Mouse (Mus musculus): Measurements from ENCODE around the gene Pafah1b3. TPM values are rescaled to one million over a fixed set of nuclear protein-coding genes. Genes with fewer than 3 reads are reported as not detected.

The Pafah1b3 gene
- polyA plus RNA-seq, 1 experiment from 2014 or later: 571 TPM

GRCm38 (mm10) chr7:25322058-25322484, 24.3 kb upstream of the Pafah1b3 start:
- no peak overlapping the region for H3K9ac ChIP-seq (ENCODE audit: low read depth, low read length)
- ATAC-seq: no peak
- no peaks in the 10 kb centered on the region for H3K27me3 ChIP-seq (replicated peaks; ENCODE audit: control insufficient read depth, insufficient read depth, low read length)
- H3K27ac ChIP-seq (ENCODE audit: low read depth, low read length): 0 out of 2 replicates have a peak overlapping the region, but pooled peaks have one; percentile 8
- no peak overlapping the region for H3K4me3 ChIP-seq (ENCODE audit: low read length)
- no peaks in the 10 kb centered on the region for H3K9me3 ChIP-seq (ENCODE audit: control insufficient read depth, low read length)
- 0 out of 2 replicates have a peak overlapping the region, but pooled peaks have one; percentile 18 for H3K4me2 ChIP-seq (ENCODE audit: low read length)
- H3K36me3 ChIP-seq (ENCODE audit: control insufficient read depth, insufficient read depth, low read length): 0 out of 2 replicates have a peak, but pooled peaks cover 2% of the 10 kb centered on the region
- 8% methylated on average over 6 of the region's 6 CpGs for WGBS
- peaks cover 14% of the 10 kb centered on the region for H3K4me1 ChIP-seq (ENCODE audit: control insufficient read depth, insufficient read depth, low read depth, low read length)

- no peaks in the 10 kb centered on the region for H3K9me3 ChIP-seq (ENCODE audit: control insufficient read depth, low read length)
- WGBS: 12% methylated on average over 21 of the region's 21 CpGs
- peaks cover 26% of the 10 kb centered on the region for H3K4me1 ChIP-seq (ENCODE audit: control insufficient read depth, insufficient read depth, low read depth, low read length)
- peak overlapping the region; percentile 89 for H3K9ac ChIP-seq (ENCODE audit: low read depth, low read length)
- no peaks in the 10 kb centered on the region for H3K36me3 ChIP-seq (ENCODE audit: control insufficient read depth, insufficient read depth, low read length)
- H3K27ac ChIP-seq (ENCODE audit: low read depth, low read length): peak overlapping the region; percentile 88
- no peak for ATAC-seq
- H3K27me3 ChIP-seq (replicated peaks; ENCODE audit: control insufficient read depth, insufficient read depth, low read length): peaks cover 16% of the 10 kb centered on the region
- H3K4me3 ChIP-seq (ENCODE audit: low read length): peak overlapping the region; percentile 73
- peak overlapping the region; percentile 96 for H3K4me2 ChIP-seq (ENCODE audit: low read length)
Observed at GRCm38 (mm10) chr7:25317446-25317999, 19.7 kb upstream of the Pafah1b3 start.

GRCm38 (mm10) chr7:25316532-25317445, 19.0 kb upstream of the Pafah1b3 start, which contains the start of gene Megf8:
Gene Megf8 (plus strand): TSS chr7:25317164.
- Histone ChIP-seq H3K4me1 (ENCODE audit: control insufficient read depth, insufficient read depth, low read depth, low read length) (peaks cover 22% of the 10 kb centered on the region), H3K9me3 (ENCODE audit: control insufficient read depth, low read length) (no peaks in the 10 kb centered on the region), H3K36me3 (ENCODE audit: control insufficient read depth, insufficient read depth, low read length) (no peaks in the 10 kb centered on the region), H3K27ac (ENCODE audit: low read depth, low read length) (peak within 1 kb of the TSS; percentile 88), H3K27me3 (replicated peaks; ENCODE audit: control insufficient read depth, insufficient read depth, low read length) (peaks cover 24% of the 10 kb centered on the region), H3K9ac (ENCODE audit: low read depth, low read length) (peak within 1 kb of the TSS; percentile 89), H3K4me2 (ENCODE audit: low read length) (peak within 1 kb of the TSS; percentile 96), H3K4me3 (ENCODE audit: low read length) (peak within 1 kb of the TSS; percentile 73)
- peak; percentile 98 for ATAC-seq
- 1% methylated on average over 51 of the region's 52 CpGs for WGBS

- Histone ChIP-seq H3K36me3 (ENCODE audit: control insufficient read depth, insufficient read depth, low read length) (no peaks in the 10 kb centered on the region), H3K4me3 (ENCODE audit: low read length) (peak overlapping the region; percentile 32), H3K27me3 (replicated peaks; ENCODE audit: control insufficient read depth, insufficient read depth, low read length) (peaks cover 28% of the 10 kb centered on the region), H3K4me2 (ENCODE audit: low read length) (peak overlapping the region; percentile 61), H3K9ac (ENCODE audit: low read depth, low read length) (peak overlapping the region; percentile 39), H3K9me3 (ENCODE audit: control insufficient read depth, low read length) (no peaks in the 10 kb centered on the region), H3K4me1 (ENCODE audit: control insufficient read depth, insufficient read depth, low read depth, low read length) (peaks cover 17% of the 10 kb centered on the region), H3K27ac (ENCODE audit: low read depth, low read length) (peak overlapping the region; percentile 31; the same call in 1 of the 2 replicates)
- 1% methylated on average over 61 of the region's 69 CpGs for WGBS
- no peak for ATAC-seq
Observed at GRCm38 (mm10) chr7:25315306-25316041, 17.7 kb upstream of the Pafah1b3 start.

- peak overlapping the region; percentile 61 for H3K4me2 ChIP-seq (ENCODE audit: low read length)
- peak overlapping the region; percentile 39 for H3K9ac ChIP-seq (ENCODE audit: low read depth, low read length)
- no peak overlapping the region for H3K27ac ChIP-seq (ENCODE audit: low read depth, low read length)
- H3K27me3 ChIP-seq (replicated peaks; ENCODE audit: control insufficient read depth, insufficient read depth, low read length): peaks cover 28% of the 10 kb centered on the region
- no peaks in the 10 kb centered on the region for H3K9me3 ChIP-seq (ENCODE audit: control insufficient read depth, low read length)
- H3K36me3 ChIP-seq (ENCODE audit: control insufficient read depth, insufficient read depth, low read length): no peaks in the 10 kb centered on the region
- no peak for ATAC-seq
- peak overlapping the region; percentile 32 for H3K4me3 ChIP-seq (ENCODE audit: low read length)
- WGBS: 3% methylated on average over 44 of the region's 51 CpGs
- H3K4me1 ChIP-seq (ENCODE audit: control insufficient read depth, insufficient read depth, low read depth, low read length): peaks cover 17% of the 10 kb centered on the region
Observed at GRCm38 (mm10) chr7:25314606-25315305, 17.0 kb upstream of the Pafah1b3 start.

- H3K27me3 ChIP-seq (replicated peaks; ENCODE audit: control insufficient read depth, insufficient read depth, low read length): peaks cover 28% of the 10 kb centered on the region
- ATAC-seq: no peak
- 56% methylated on average over 7 of the region's 7 CpGs for WGBS
Observed at GRCm38 (mm10) chr7:25313325-25313724, 15.5 kb upstream of the Pafah1b3 start.

GRCm38 (mm10) chr7:25311193-25311592, 13.4 kb upstream of the Pafah1b3 start:
- H3K36me3 ChIP-seq (ENCODE audit: control insufficient read depth, insufficient read depth, low read length): no peaks in the 10 kb centered on the region
- H3K4me1 ChIP-seq (ENCODE audit: control insufficient read depth, insufficient read depth, low read depth, low read length): peaks cover 15% of the 10 kb centered on the region
- no peak overlapping the region for H3K4me3 ChIP-seq (ENCODE audit: low read length)
- ATAC-seq: no peak
- H3K9ac ChIP-seq (ENCODE audit: low read depth, low read length): no peak overlapping the region
- no peak overlapping the region for H3K4me2 ChIP-seq (ENCODE audit: low read length)
- peaks cover 28% of the 10 kb centered on the region for H3K27me3 ChIP-seq (replicated peaks; ENCODE audit: control insufficient read depth, insufficient read depth, low read length)
- no peak overlapping the region for H3K27ac ChIP-seq (ENCODE audit: low read depth, low read length)
- H3K9me3 ChIP-seq (ENCODE audit: control insufficient read depth, low read length): no peaks in the 10 kb centered on the region
- 74% methylated on average over 11 of the region's 11 CpGs for WGBS

More at GRCm38 (mm10) chr7:25313325-25313724, 15.5 kb upstream of the Pafah1b3 start:
- Histone ChIP-seq H3K36me3 (ENCODE audit: control insufficient read depth, insufficient read depth, low read length) (no peaks in the 10 kb centered on the region), H3K27ac (ENCODE audit: low read depth, low read length) (no peak overlapping the region), H3K4me2 (ENCODE audit: low read length) (no peak overlapping the region), H3K9me3 (ENCODE audit: control insufficient read depth, low read length) (no peaks in the 10 kb centered on the region), H3K4me1 (ENCODE audit: control insufficient read depth, insufficient read depth, low read depth, low read length) (peaks cover 17% of the 10 kb centered on the region), H3K4me3 (ENCODE audit: low read length) (no peak overlapping the region), H3K9ac (ENCODE audit: low read depth, low read length) (no peak overlapping the region)

- WGBS: 88% methylated on average over 9 of the region's 9 CpGs
- Histone ChIP-seq H3K36me3 (ENCODE audit: control insufficient read depth, insufficient read depth, low read length) (no peaks in the 10 kb centered on the region), H3K4me2 (ENCODE audit: low read length) (no peak overlapping the region), H3K4me3 (ENCODE audit: low read length) (no peak overlapping the region), H3K27me3 (replicated peaks; ENCODE audit: control insufficient read depth, insufficient read depth, low read length) (peaks cover 25% of the 10 kb centered on the region), H3K9ac (ENCODE audit: low read depth, low read length) (no peak overlapping the region), H3K27ac (ENCODE audit: low read depth, low read length) (no peak overlapping the region), H3K4me1 (ENCODE audit: control insufficient read depth, insufficient read depth, low read depth, low read length) (peaks cover 7% of the 10 kb centered on the region), H3K9me3 (ENCODE audit: control insufficient read depth, low read length) (no peaks in the 10 kb centered on the region)
- no peak for ATAC-seq
Observed at GRCm38 (mm10) chr7:25309425-25309824, 11.6 kb upstream of the Pafah1b3 start.

Data from hindbrain, embryonic 16.5 days (tissue).